Mouse (Mus musculus): ENCODE measurements around the gene Ccdc127.

Gene Ccdc127

GRCm38 (mm10) chr13:74349566-74350434 is at the start of gene Ccdc127, which contains the start of gene Sdha:
Gene Ccdc127 (plus strand): TSS chr13:74350309.
Gene Sdha (minus strand): TSS chr13:74350280.
- peak; percentile 96 for DNase-seq

- peak; percentile 73 for DNase-seq
These were observed 49.0 kb upstream of the Ccdc127 start for GRCm38 (mm10) chr13:74300925-74301606.

GRCm38 (mm10) chr13:74301607-74301984 is 48.5 kb upstream of the Ccdc127 start:
- no peak for DNase-seq

- no peak for DNase-seq
These were observed 47.8 kb upstream of the Ccdc127 start for GRCm38 (mm10) chr13:74302050-74303037.

DNA sequence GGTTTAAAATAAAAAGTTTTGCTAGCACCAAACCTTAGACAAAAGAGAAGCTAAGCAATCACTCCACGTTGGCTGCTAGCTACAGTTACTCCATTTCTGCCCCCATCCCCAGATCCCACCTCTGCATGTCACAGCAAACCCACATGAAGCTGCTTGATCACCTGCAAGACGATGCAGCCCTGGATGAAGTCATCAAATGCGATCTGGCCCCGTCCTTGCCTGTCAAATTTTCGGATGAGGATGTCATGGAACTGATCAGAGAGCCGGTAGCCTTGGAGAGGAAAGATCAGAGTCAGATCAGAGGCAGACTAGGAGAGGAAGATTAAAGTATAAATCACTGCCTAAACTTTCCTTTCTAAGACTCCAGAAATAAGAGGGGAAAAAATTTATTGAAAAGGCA is 44.7 kb upstream of the Ccdc127 start:
- no peak for DNase-seq

- DNase-seq, result no peak
These were observed 44.3 kb upstream of the Ccdc127 start for GRCm38 (mm10) chr13:74305780-74306179.

- no peak for DNase-seq
These were observed 35.5 kb upstream of the Ccdc127 start for GRCm38 (mm10) chr13:74314616-74315015.

- no peak for DNase-seq
These were observed 33.7 kb upstream of the Ccdc127 start for GRCm38 (mm10) chr13:74316386-74316785.

DNA sequence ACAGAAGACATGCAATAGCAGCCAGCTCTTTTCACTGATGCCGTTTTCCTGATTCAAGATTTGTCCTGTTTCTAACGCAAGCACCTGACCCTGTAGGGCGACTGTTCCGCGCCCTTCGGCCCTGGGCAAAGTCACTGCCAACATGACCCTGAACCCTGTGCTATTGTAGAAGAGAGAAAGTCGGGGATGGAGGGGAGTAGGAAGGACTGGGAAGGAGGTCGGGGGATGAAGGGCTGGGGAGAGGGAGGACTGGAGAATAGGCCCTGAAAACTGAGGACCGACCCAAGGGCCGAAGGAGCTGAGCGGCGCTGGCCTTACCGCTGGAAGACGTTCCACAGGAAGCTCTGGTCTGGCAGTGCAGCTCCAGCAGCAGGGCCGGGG is 33.3 kb upstream of the Ccdc127 start:
- DNase-seq, result no peak

DNA sequence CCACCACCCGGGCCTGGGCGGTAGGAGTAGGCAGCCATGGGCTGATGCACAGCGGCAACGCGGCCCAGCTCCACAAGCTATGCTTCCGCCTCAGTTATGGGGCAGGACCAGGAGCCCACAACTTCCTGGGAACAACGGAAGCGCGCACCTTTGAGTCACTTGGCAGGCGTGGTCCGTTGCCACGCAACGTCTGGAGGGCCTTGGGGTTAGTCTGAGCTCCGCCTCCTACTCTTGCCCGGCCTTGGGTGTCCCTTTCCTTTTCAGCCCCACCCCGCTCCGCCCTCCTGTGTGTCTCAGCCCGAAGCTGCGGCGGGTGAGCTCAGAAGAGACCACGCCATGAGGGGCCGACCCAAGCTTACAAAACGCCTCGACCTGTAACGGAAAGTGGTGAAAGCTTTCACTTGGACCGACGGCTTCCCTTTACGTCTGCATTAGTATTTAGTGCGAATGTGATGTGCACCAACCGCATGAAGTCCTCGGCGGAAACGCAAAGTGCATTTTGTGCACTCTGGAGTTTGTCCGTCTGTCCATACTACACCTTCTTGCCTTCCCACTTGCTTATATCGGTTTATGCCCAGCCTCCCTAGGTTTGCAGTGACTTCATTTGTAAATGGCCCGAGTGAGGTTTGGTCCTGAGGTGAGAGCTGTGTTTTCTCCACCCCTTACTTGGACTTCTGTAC is 32.8 kb upstream of the Ccdc127 start, which contains the start of gene Pdcd6:
Pdcd6 (minus strand) TSS at position 411 of the 680 bp plus-strand sequence.
- peak; percentile 94 for DNase-seq

GRCm38 (mm10) chr13:74329321-74329720 is 20.8 kb upstream of the Ccdc127 start:
- no peak for DNase-seq

DNA sequence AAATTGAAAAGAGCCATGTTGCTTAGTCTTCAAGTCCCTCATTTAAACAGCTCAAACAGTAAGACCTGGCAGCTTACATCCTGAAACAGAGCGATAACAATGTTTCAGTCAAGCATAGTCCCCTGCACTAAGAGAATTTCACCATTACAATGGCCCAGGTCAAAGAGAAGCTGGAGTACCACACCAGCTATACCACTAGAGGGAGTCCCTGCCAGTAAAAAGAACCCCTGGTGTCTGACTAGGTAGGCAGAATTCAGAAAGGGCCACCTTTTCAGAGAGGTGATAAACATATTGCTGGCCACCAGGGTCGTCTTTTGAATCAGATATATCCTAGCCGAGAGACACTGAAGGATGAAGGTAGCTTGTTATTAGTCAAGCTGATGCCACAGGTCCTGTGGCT is 9.1 kb upstream of the Ccdc127 start:
- DNase-seq, result peak; percentile 24

GRCm38 (mm10) chr13:74350435-74350906 is 362 bp downstream of the Ccdc127 start:
- DNase-seq, result no peak

DNA sequence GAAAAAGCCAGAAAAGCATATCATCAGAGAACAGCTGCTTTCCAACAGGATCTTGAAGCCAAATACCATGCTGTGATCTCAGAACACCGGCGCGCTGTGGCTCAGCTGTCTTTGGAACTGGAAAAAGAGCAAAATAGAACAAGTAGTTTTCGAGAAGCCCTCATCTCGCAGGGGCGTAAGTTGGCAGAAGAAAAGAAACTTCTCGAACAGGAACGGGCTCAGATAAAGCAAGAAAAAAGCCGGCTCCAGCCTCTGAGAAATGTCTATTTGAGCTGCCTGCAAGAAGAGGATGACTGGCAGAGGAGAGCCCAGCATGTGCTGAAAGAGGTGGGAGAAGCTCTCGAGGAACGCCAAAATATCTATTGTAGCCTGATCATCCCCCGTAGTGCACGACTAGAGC is 6.4 kb downstream of the Ccdc127 start:
- DNase-seq, result no peak

DNA sequence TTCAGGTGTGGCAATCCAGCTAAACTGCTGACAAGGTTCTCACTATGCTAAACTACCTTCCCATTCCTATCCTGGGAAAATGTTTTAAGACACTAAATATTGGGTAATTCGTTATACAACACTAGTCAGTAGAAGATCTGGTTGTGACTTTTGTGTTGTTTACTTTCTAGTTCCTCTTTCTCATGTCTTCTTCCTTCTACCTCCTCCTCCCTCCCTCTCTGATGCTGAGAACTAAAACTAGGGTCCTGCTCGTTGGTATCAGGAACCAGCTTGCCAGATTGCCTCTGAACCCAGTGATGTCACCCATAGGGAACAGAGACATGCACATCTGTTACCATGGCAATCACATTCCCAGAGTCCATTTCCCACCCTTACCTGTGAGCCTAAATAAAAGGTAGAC is 12.1 kb downstream of the Ccdc127 start:
- DNase-seq, result no peak

GRCm38 (mm10) chr13:74363176-74363858 is 13.2 kb downstream of the Ccdc127 start:
- peak; percentile 50 for DNase-seq

- no peak for DNase-seq
These were observed 13.7 kb downstream of the Ccdc127 start, which contains the start of gene Lrrc14b for GRCm38 (mm10) chr13:74363859-74364235. Gene Lrrc14b (minus strand): TSS chr13:74364005.

DNA sequence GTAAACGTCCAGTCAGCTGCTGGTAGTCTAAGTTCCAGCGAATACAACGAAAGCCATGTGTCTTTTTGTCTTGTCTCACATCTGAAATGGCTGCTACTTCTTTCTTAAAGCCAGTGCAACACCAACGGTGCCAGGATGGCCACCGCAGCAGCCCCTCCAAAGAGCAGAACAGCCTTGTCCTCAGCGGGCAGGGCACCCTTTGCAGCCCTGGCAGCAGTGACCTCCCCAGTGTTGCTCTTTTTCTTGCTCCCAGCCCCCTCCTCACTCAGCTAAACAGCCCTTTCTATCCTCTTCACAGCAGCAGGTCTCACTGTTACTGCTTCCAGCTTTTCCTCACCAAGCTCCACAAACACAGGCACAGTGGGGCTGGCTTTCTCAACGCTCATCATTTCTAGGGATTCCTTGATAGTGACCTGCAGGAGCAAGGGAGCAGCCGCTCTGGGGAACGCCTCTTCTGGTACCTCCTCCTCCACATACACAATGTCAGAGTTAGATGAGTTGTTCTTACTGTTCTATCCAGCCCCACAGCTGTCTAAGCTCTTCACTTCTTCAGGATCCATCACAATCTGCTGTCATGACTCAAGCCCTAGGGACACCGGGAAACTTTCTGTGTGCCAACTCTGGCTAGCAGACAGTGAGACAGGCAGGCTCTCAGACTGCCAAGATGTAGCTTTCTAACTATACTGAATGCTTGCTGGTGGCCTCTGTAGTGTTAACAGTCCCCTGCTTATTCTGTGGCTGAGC is 31.6 kb downstream of the Ccdc127 start:
- no peak for DNase-seq

- DNase-seq, result no peak
These were observed 32.2 kb downstream of the Ccdc127 start for GRCm38 (mm10) chr13:74382289-74382688.

GRCm38 (mm10) chr13:74389730-74390129 is 39.6 kb downstream of the Ccdc127 start:
- DNase-seq, result no peak
